Mouse (Mus musculus) cerebellum, adult 2 months (tissue): ENCODE data around the gene Cdsn.

Source experiments
- CTCF ChIP-seq: fragments of 200-500 bp; IDR thresholded peaks from 2 replicates; pipeline ENCODE4 v1.5.1; 2011; ENCODE audit warnings: low read depth, mild to moderate bottlenecking, control low read depth, low read length, moderate library complexity, borderline replicate concordance; ENCODE audit not compliant: insufficient read depth
- POLR2A ChIP-seq: fragments of 200-500 bp; IDR thresholded peaks from 2 replicates; pipeline ENCODE4 v1.6.1; 2011; ENCODE audit warnings: low read length, control low read depth, borderline replicate concordance; ENCODE audit not compliant: insufficient read depth

- TF ChIP-seq CTCF (no peak), POLR2A (no peak)
Observed at GRCm38 (mm10) chr17:35532360-35532759, 19.6 kb upstream of the Cdsn start.
